Comparison of ENCODE assay signal across 24 mouse cellular contexts in genomic region chr8:30669451-30669850, GRCm38 (mm10).
"Had no signal": no experiment of that assay in that cellular context is flagged by ENCODE, and none has a peak within 500 bp of the region (broad histone marks: within the 10 kb centered on the region; RNA-seq: fewer than 3 reads in every experiment).

No protein-coding gene starts in this region.

- H3K9me3 ChIP-seq: kidney, embryonic 15.5 days; limb, embryonic 12.5 days; limb, embryonic 15.5 days; lung, embryonic 15.5 days; neural tube, embryonic 13.5 days; stomach, embryonic 15.5 days had no signal

- H3K9ac ChIP-seq: kidney, embryonic 15.5 days; limb, embryonic 12.5 days; limb, embryonic 15.5 days; liver, embryonic 14.5 days; liver, postnatal 0 days; lung, embryonic 15.5 days; neural tube, embryonic 13.5 days; stomach, embryonic 15.5 days had no signal

- ATAC-seq: liver, postnatal 0 days had no signal

- H3K27me3 ChIP-seq: kidney, embryonic 15.5 days; limb, embryonic 12.5 days; limb, embryonic 15.5 days; lung, embryonic 15.5 days; neural tube, embryonic 13.5 days; stomach, embryonic 15.5 days had no signal

- H3K4me3 ChIP-seq: kidney, embryonic 15.5 days; left cerebral cortex, adult 2 months; limb, embryonic 12.5 days; limb, embryonic 15.5 days; lung, embryonic 15.5 days; myocyte; neural tube, embryonic 13.5 days; stomach, embryonic 15.5 days had no signal

- H3K27ac ChIP-seq: kidney, embryonic 15.5 days; left cerebral cortex, adult 2 months; limb, embryonic 12.5 days; limb, embryonic 15.5 days; liver, embryonic 14.5 days; lung, embryonic 15.5 days; neural tube, embryonic 13.5 days; stomach, embryonic 15.5 days had no signal

- DNase-seq: kidney, adult 11 months; kidney, adult 8-10 months; kidney, postnatal 10 days; kidney, postnatal 36 days; layer of hippocampus, postnatal 36 days; left cerebral cortex, postnatal 4 days; liver, postnatal 0 days; lung, postnatal 10 days; lung, postnatal 36 days; midbrain, embryonic 14.5 days; retina, postnatal 1 day; right cerebral cortex, postnatal 25 days; spleen, adult 18-20 months; thymus, postnatal 4 days had no signal

- H3K4me2 ChIP-seq: limb, embryonic 12.5 days; limb, embryonic 15.5 days; liver, embryonic 11.5 days; lung, embryonic 15.5 days; neural tube, embryonic 13.5 days; stomach, embryonic 15.5 days had no signal

- H3K4me1 ChIP-seq: kidney, embryonic 15.5 days; limb, embryonic 12.5 days; limb, embryonic 15.5 days; lung, embryonic 15.5 days; stomach, embryonic 15.5 days had no signal

- H3K36me3 ChIP-seq: kidney, embryonic 15.5 days; limb, embryonic 12.5 days; limb, embryonic 15.5 days; lung, embryonic 15.5 days; neural tube, embryonic 13.5 days; stomach, embryonic 15.5 days had no signal
